Mouse (Mus musculus): ENCODE results near the gene Arhgap5.
A peak's percentile ranks its signal among the peaks of the same experiment; 100 is the strongest.

GRCm38 (mm10) chr12:52503456-52504320, at the start of gene Arhgap5:
- TF ChIP-seq CTCF (IDR thresholded peaks at IDR 0.05; ENCODE audit: borderline replicate concordance, extremely low read depth, insufficient read depth, insufficient read length) (no peak), POLR2A (IDR thresholded peaks at IDR 0.05; ENCODE audit: borderline replicate concordance, extremely low read depth, insufficient read depth, insufficient read length, poor library complexity, severe bottlenecking) (peak; percentile 67)
